Mouse (Mus musculus) 3T3-L1 (cell line): Measurements from ENCODE around the gene Schip1.
A peak's percentile ranks its signal among the peaks of the same experiment; 100 is the strongest.

Source experiments
- DNase-seq: peaks from one replicate; pipeline ENCODE4 v3.0.0-alpha.2; 2015; ENCODE audit warnings: low read depth, low spot score

Schip1 gene

GRCm38 (mm10) chr3:68126284-68126856, 61.8 kb downstream of the Schip1 start:
- no peak for DNase-seq

- DNase-seq = no peak
Observed at GRCm38 (mm10) chr3:68130386-68130785, 65.8 kb downstream of the Schip1 start.

- no peak for DNase-seq
Observed at GRCm38 (mm10) chr3:68138833-68139627, 74.4 kb downstream of the Schip1 start.

GRCm38 (mm10) chr3:68150688-68151087, 86.1 kb downstream of the Schip1 start:
- DNase-seq = no peak

GRCm38 (mm10) chr3:68160175-68160574, 95.6 kb downstream of the Schip1 start:
- DNase-seq = no peak

- no peak for DNase-seq
Observed at GRCm38 (mm10) chr3:68160760-68161159, 96.2 kb downstream of the Schip1 start.

- DNase-seq = no peak
Observed at GRCm38 (mm10) chr3:68178248-68178647, 113.6 kb downstream of the Schip1 start.

GRCm38 (mm10) chr3:68187471-68187870, 122.9 kb downstream of the Schip1 start:
- no peak for DNase-seq

GRCm38 (mm10) chr3:68189100-68189499, 124.5 kb downstream of the Schip1 start:
- no peak for DNase-seq

GRCm38 (mm10) chr3:68196933-68197332, 132.3 kb downstream of the Schip1 start:
- DNase-seq = no peak

- DNase-seq = no peak
Observed at GRCm38 (mm10) chr3:68201214-68201613, 136.6 kb downstream of the Schip1 start.

GRCm38 (mm10) chr3:68202162-68202902, 137.7 kb downstream of the Schip1 start:
- no peak for DNase-seq

GRCm38 (mm10) chr3:68203934-68204467, 139.4 kb downstream of the Schip1 start:
- no peak for DNase-seq

GRCm38 (mm10) chr3:68210422-68210821, 145.8 kb downstream of the Schip1 start:
- DNase-seq = no peak

GRCm38 (mm10) chr3:68221452-68221851, 156.8 kb downstream of the Schip1 start:
- DNase-seq = no peak

GRCm38 (mm10) chr3:68239887-68240286, 175.3 kb downstream of the Schip1 start:
- no peak for DNase-seq

GRCm38 (mm10) chr3:68243239-68243638, 178.6 kb downstream of the Schip1 start:
- DNase-seq = peak; percentile 13

- no peak for DNase-seq
Observed at GRCm38 (mm10) chr3:68246154-68246553, 181.6 kb downstream of the Schip1 start.

GRCm38 (mm10) chr3:68250589-68250988, 186.0 kb downstream of the Schip1 start:
- no peak for DNase-seq

- peak; percentile 51 for DNase-seq
Observed at GRCm38 (mm10) chr3:68252335-68252734, 187.7 kb downstream of the Schip1 start.

GRCm38 (mm10) chr3:68262304-68262703, 197.7 kb downstream of the Schip1 start:
- no peak for DNase-seq

- DNase-seq = no peak
Observed at GRCm38 (mm10) chr3:68267905-68268304, 203.3 kb downstream of the Schip1 start.
